Mouse (Mus musculus) heart, postnatal 0 days (tissue): ENCODE measurements at regions not wholly inside any gene's neighbourhood (a gene's known extent, or its start where the extent isn't known, plus 50 kb on each side); places are given as distances from the start of the nearest gene placed in this dataset.

ENCODE experiments used
- CTCF ChIP-seq: IDR thresholded peaks from 2 replicates; pipeline ENCODE4 v1.5.1; 2016; ENCODE audit warnings: antibody characterized with exemption, control low read depth, low read depth
- EP300 ChIP-seq: IDR thresholded peaks from 2 replicates; pipeline ENCODE4 v1.6.1; 2016; ENCODE audit warnings: antibody characterized with exemption, low read depth

DNA sequence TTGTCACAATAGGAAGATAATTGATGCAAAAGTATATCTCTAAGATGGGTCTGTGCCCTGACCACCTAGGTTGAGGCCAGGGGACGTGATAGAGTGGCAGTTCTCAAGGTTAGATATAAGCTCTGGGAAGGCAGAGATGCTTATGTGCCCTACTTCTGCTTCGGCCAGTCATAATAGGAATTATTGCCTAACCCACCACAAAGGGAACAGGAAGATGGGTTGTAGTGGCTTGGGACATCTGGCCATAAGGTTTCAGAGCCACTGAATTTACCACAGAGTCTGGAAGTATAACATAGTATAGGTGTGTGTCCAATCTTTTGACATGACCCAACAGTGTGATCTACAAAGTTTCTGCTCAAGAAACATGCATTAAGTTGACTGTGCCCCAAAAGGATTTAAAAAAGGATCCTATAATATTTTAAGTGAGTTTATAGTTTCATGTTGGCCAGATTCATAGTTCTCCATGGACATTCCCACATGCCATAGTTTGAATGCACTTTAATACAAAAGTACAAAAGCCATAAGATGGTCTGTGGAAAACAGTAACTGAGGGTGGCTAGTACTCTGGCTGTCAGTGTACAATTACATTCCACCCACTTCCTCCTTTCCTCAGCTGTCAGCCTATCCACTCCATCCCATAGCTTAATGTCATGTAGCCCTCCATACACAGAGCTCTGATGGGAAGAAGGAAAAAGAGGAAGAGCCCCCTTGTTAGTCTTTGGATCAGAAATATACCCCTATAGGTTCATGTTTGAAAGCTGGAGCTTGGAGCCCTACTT lies 508.3 kb downstream of the Insc start:
- TF ChIP-seq CTCF = no peak
- TF ChIP-seq EP300 = no peak
